Mouse (Mus musculus) thymus, adult 18-20 months (tissue): ENCODE measurements around the gene Osbpl3.

Experiments
- DNase-seq, 2 experiments: peaks; one replicate each; pipeline ENCODE4 v3.0.0; 2022; ENCODE audit warnings: mixed read lengths in 2 of 2

Osbpl3 gene

DNA sequence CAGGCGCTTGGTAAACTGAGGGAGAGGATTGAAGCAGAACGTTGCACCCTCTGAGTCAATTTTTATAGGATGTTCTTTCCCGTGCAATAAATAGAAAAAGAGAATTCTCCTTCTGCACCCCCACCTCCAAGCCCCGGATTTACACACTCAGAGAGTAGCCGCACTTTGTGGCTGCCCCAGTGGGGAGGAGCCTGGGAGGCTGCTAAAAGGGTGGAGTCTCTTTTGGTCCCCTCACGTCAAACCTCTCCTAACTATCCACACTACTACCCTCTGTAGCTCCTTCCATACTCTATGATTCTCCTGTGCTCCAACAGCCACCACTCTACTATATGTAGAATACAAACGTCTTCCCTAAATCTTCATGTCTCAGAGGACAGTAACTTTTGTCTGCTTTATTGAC is 193.7 kb downstream of the Osbpl3 start:
- DNase-seq: no peak

DNA sequence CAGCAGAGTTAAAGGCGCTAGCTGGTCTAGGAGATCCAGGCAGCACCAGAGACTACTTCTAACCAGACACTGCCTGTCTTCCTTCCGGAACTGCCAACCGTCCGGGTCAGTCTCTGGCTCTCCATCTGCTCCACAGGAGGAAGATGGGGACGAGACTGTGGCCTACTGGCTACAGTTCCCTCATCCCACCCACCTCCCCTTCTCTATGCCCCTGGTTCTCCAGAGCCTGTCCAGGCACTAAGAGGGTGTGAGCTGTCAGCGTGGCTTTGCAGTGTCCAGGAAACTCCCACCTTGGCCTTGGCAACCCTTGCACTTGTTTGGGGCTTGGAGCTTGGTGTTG is 194.1 kb downstream of the Osbpl3 start:
- no peak for DNase-seq

DNA sequence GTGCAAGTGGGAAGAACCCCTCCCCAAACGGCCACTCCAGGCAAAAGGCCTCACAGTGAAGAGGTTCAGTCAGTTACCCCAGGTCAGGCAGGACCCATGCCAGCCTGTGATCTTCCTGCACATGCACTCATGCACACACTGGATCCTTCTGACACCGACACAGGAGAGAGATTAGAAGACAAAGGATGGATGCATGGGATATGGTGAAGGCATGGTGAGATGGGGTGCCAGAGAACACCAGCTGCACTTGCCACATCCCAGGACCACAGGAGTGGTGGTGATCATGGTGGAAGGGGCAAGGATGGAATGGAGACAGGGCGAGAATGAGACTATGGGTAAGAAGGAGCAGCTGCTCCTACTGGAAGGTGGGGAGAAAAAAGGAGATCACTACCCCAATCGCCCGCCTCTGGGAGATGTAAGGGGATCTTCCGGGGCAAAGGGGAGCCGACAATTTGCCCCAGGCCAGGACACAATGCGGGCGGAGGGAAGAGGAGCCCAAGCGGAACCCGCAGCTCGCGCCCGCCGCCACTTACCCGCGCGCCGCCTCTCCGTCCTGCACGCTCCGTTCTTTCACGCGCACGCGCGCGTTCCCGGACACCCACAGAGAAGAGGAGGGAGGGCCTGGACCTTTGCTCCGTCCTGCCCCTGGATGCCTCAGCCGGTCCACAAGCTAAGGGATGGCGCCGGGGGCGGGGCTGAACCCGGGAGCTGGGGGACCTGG is 194.6 kb downstream of the Osbpl3 start:
- peak; percentile 51 to 63 for DNase-seq

DNA sequence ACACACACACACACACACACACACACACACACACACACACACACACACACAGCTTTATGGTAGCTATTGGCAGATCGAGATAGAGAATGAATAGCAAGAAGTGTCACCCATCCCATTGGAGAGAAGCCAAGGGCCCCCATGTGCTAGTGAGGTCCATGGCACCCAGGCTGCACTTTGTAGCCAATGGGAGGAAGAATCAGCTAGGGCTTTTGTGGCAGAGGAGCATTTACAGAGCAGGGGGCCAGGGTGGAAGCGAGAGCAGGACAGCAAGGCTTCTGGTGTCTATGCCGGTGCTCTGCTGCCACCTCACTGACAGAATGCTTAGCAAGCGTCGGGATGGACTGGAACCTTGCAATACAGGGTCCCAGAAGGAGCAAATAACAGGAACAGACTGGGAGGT is 200.6 kb downstream of the Osbpl3 start:
- DNase-seq: no peak

DNA sequence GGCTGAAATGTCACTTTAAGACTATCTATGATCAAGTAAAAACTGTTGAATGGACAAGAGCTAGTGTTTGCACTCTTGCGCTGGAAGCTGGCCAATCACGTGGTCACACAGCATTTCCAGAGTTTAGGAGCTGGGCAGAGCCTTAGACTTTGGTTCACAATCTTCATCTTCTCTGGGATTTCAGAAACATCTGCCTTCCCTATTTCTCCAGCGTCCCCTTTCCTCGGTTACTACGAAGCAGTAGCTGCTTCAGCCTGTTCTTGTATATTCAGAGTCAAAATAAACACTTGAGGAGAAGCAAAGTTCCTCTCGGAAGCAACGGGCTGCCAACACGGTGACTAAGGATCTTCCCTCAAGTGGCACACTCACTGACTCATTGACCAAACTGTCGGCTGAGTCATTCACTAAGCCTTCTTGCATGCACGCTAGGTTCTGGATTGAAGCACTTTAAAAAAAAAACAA is 201.2 kb downstream of the Osbpl3 start:
- DNase-seq: no peak

DNA sequence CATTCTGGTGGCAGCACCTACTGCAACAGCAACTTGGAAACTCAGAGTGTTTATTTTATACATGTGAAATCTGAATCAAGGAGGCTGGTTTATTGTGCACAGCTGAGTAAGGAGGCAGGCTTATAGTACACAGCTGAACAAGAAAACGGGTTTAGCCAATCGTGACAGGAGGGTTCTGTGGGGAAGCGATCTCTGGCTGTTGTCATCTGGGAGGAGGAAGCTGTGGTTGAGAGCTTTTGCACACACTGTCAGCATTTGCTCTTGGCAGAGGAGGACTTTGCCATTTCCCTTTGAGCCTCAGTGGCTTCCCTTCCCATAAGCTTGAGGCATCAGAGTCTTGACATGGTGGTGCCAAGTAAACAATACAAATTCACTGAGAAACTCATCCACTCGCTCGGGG is 203.3 kb downstream of the Osbpl3 start:
- DNase-seq: peak; percentile 51 to 74

DNA sequence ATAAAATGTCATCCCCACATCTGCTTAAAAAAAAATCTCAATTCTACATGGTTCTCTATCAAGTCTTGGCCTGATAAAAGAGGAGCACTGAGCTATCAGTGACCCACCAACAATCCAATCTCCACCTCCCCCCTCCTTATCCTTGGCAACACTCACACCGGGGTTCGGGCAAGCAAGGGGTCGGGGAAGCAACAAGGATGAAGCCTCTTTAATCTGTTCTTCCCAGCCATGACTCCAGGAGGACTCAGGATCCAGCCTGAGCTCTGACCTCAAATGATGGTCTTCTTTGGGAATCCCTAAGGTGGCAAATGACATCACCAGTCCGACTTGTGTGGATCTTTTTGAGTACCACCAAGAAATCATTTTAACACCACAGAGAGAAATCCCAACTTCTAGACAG is 208.2 kb downstream of the Osbpl3 start:
- DNase-seq: no peak

DNA sequence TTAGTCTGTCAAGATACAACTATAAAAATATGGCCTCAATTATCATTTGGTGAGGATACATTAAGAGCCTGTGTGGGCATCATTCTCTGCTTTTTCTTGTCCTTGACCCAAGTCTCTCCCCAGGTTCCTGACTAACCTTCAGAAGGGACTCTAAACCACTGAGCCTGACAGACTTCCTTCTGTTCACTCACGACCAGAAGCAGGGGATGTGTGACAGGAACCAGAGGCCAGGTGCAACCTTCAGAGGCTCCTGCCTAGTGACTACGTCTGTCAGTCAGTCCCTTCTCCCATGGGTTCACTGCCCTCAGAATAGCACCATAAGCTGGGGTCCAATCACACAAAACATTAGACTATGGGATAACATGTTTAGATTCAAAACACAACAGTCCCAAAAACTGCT is 208.6 kb downstream of the Osbpl3 start:
- DNase-seq: no peak

DNA sequence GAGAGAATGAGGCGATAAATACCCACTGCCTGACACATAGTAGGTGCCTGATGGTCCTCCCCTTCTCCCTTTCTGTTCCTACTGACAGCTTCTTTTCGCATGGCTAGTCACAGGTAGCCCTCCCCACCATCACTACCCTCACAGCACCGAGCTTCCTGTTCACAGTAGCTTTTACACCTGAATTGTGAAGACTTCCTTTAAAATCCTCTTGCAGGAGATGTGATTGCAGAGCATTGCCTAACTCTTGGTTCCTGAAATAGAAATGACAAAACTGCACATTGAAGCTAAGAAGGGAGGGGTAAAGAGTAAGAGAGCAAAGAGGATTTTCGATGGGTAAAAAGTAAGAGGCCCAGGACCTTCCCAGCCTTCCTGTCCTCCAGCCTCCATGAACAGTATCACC is 211.0 kb downstream of the Osbpl3 start:
- no peak for DNase-seq

DNA sequence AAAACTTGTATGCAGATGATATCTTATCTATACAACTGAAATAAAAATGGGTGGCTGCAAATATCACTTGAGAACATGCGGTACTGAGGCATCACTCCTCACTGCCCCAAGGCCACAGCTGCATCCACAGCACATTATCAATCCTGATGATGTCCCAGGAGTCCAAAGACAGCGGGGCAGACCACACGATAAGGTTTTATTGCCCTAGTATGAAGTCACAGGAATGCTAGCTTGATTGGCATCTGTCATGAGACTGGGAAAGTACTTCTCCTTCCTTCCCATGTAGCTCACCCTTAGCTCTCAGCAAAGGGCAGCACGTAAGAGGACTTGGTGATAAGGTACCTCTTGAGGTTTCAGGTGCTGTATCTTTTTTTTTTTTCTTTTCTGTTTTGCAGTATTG is 211.9 kb downstream of the Osbpl3 start:
- no peak for DNase-seq
